Mouse (Mus musculus) ovary, postnatal 14 days (tissue): ENCODE results near the gene Gbx1.

Source experiments
- DNase-seq: peaks from one replicate; pipeline ENCODE4 v3.0.0; 2022; ENCODE audit warnings: low spot score

Gene Gbx1

GRCm38 (mm10) chr5:24475476-24476241 is 51.3 kb downstream of the Gbx1 start:
- peak; percentile 34 for DNase-seq

- peak; percentile 46 for DNase-seq
These were observed 52.2 kb downstream of the Gbx1 start for GRCm38 (mm10) chr5:24474723-24475261.

GRCm38 (mm10) chr5:24474025-24474722 is 52.8 kb downstream of the Gbx1 start:
- DNase-seq = peak; percentile 22

- no peak for DNase-seq
These were observed 54.0 kb downstream of the Gbx1 start for GRCm38 (mm10) chr5:24472884-24473619.

- DNase-seq = no peak
These were observed 56.4 kb downstream of the Gbx1 start for GRCm38 (mm10) chr5:24470600-24470999.

GRCm38 (mm10) chr5:24466762-24467161 is 60.2 kb downstream of the Gbx1 start:
- no peak for DNase-seq

GRCm38 (mm10) chr5:24455613-24456012 is 71.4 kb downstream of the Gbx1 start:
- no peak for DNase-seq

- no peak for DNase-seq
These were observed 71.9 kb downstream of the Gbx1 start for GRCm38 (mm10) chr5:24455076-24455475.

- no peak for DNase-seq
These were observed 73.1 kb downstream of the Gbx1 start for GRCm38 (mm10) chr5:24453985-24454303.

GRCm38 (mm10) chr5:24453283-24453984 is 73.6 kb downstream of the Gbx1 start:
- no peak for DNase-seq
